Comparison of ENCODE assay signal across 23 mouse cellular contexts in genomic region chr3:55276446-55276845, GRCm38 (mm10). TPM values are rescaled to one million over a fixed set of nuclear protein-coding genes. Genes with fewer than 3 reads are reported as not detected.
A peak's percentile ranks its signal among the peaks of the same experiment; 100 is the strongest.
DNase-seq lines count a peak whose midpoint lies in the region; ATAC-seq and TF ChIP-seq lines count a peak whose summit lies in the region.
"Had no signal": no experiment of that assay in that cellular context is flagged by ENCODE, and none has a peak within 500 bp of the region (broad histone marks: within the 10 kb centered on the region; RNA-seq: fewer than 3 reads in every experiment).

No protein-coding gene starts in this region.

- no peak overlapping the region for H3K27ac ChIP-seq in heart, embryonic 10.5 days
- H3K27ac ChIP-seq in layer of hippocampus, adult 2 months, result peak overlapping the region; percentile 10; the same call in 1 of the 2 replicates
- H3K27ac ChIP-seq in midbrain, embryonic 16.5 days (ENCODE audit: low read length), result no peak overlapping the region
- H3K27ac ChIP-seq: embryonic facial prominence, embryonic 13.5 days; forebrain, embryonic 13.5 days; heart, embryonic 15.5 days; hindbrain, embryonic 15.5 days had no signal

- no peak overlapping the region for H3K4me2 ChIP-seq in midbrain, embryonic 16.5 days (ENCODE audit: low read length)
- H3K4me2 ChIP-seq: embryonic facial prominence, embryonic 13.5 days; forebrain, embryonic 13.5 days; heart, embryonic 11.5 days; heart, embryonic 15.5 days; hindbrain, embryonic 15.5 days had no signal

- H3K9me3 ChIP-seq in heart, embryonic 10.5 days, result no peaks in the 10 kb centered on the region
- no peaks in the 10 kb centered on the region for H3K9me3 ChIP-seq in midbrain, embryonic 16.5 days (replicated peaks; ENCODE audit: control insufficient read depth, low read length, poor library complexity, severe bottlenecking)
- H3K9me3 ChIP-seq: embryonic facial prominence, embryonic 13.5 days; forebrain, embryonic 13.5 days; heart, embryonic 15.5 days; hindbrain, embryonic 15.5 days had no signal

- H3K4me3 ChIP-seq in heart, embryonic 10.5 days, result no peak overlapping the region
- no peak overlapping the region for H3K4me3 ChIP-seq in layer of hippocampus, adult 2 months
- H3K4me3 ChIP-seq in midbrain, embryonic 16.5 days (ENCODE audit: low read depth, low read length), result no peak overlapping the region
- H3K4me3 ChIP-seq: embryonic facial prominence, embryonic 13.5 days; forebrain, embryonic 13.5 days; heart, embryonic 15.5 days; hindbrain, embryonic 15.5 days had no signal

- peaks cover 3% of the 10 kb centered on the region; the same call in 1 of the 2 replicates for H3K4me1 ChIP-seq in heart, embryonic 10.5 days
- peaks cover 16% of the 10 kb centered on the region for H3K4me1 ChIP-seq in midbrain, embryonic 16.5 days (ENCODE audit: control insufficient read depth, insufficient read depth, low read length)

- WGBS in heart, embryonic 10.5 days, result 89% methylated on average over 3 of the region's 3 CpGs
- 93% methylated on average over 3 of the region's 3 CpGs for WGBS in midbrain, embryonic 16.5 days

- DNase-seq in heart, embryonic 10.5 days (ENCODE audit: low spot score), result peak; percentile 20
- DNase-seq in heart, postnatal 4 days, result no peak
- no peak for DNase-seq in layer of hippocampus, adult 2 months (ENCODE audit: low spot score in 2 of 2)
- DNase-seq in layer of hippocampus, adult 18-20 months (ENCODE audit: low spot score in 2 of 2), result no peak
- DNase-seq in ES-CJ7 (ENCODE audit: low read depth, low spot score) (peak; percentile 11), ZHBTc4 (ENCODE audit: low read depth, low spot score) (peak; percentile 36)
- DNase-seq in embryo, embryonic 11 days, result no peak
- DNase-seq: adrenal gland, adult 8-10 months; adrenal gland, postnatal 36 days; cerebellum, adult 11-12 months; cerebellum, adult 9-10 months; cerebellum, postnatal 25 days; gastrocnemius, postnatal 36 days; heart, postnatal 14 days; kidney, adult 2 months had no signal

- peak; percentile 59 for TF ChIP-seq CTCF in layer of hippocampus, adult 2 months (conservative IDR thresholded peaks at IDR 0.05)

- H3K27me3 ChIP-seq in heart, embryonic 10.5 days (ENCODE audit: insufficient read depth, poor library complexity, severe bottlenecking), result no peaks in the 10 kb centered on the region
- H3K27me3 ChIP-seq in midbrain, embryonic 16.5 days (ENCODE audit: control insufficient read depth, insufficient read depth, low read depth, low read length), result no peaks in the 10 kb centered on the region
- H3K27me3 ChIP-seq: CH12.LX; embryonic facial prominence, embryonic 13.5 days; forebrain, embryonic 13.5 days; heart, embryonic 15.5 days; hindbrain, embryonic 15.5 days had no signal

- ATAC-seq in midbrain, embryonic 16.5 days, result no peak
- ATAC-seq: forebrain, embryonic 13.5 days had no signal

- H3K36me3 ChIP-seq in heart, embryonic 10.5 days, result no peaks in the 10 kb centered on the region
- no peaks in the 10 kb centered on the region for H3K36me3 ChIP-seq in midbrain, embryonic 16.5 days (ENCODE audit: control insufficient read depth, insufficient read depth, low read length)
- H3K36me3 ChIP-seq: embryonic facial prominence, embryonic 13.5 days; G1E; heart, embryonic 15.5 days; hindbrain, embryonic 15.5 days had no signal

- no peak overlapping the region for H3K9ac ChIP-seq in midbrain, embryonic 16.5 days (ENCODE audit: low read depth, low read length)
- H3K9ac ChIP-seq: embryonic facial prominence, embryonic 13.5 days; forebrain, embryonic 13.5 days; heart, embryonic 15.5 days; hindbrain, embryonic 15.5 days had no signal

RNA-seq across cellular contexts. Expression of gene Dclk1, which starts 34.3 kb away (rescaled TPM):
- polyA plus RNA-seq in heart, embryonic 10.5 days (2016; fragmentation: Nextera tagmentation; extraction: Ambion mirVana), result 4.8 and 7.9 TPM in 2 replicates
- 10 to 100 TPM; 13.8 to 14.0 TPM for total RNA-seq in heart, postnatal 4 days (2021)
- total RNA-seq in layer of hippocampus, adult 2 months (2021), result 100 to 1,000 TPM; 569 to 585 TPM
- total RNA-seq in layer of hippocampus, adult 18-20 months (2021), result 100 to 1,000 TPM; 528 to 532 TPM
- polyA plus RNA-seq in midbrain, embryonic 16.5 days (2015; fragmentation: Nextera tagmentation; extraction: Ambion mirVana), result 293 and 328 TPM in 2 replicates
- total RNA-seq: CH12.LX had no signal
- polyA plus RNA-seq: G1E had no signal

Comparison
In these comparisons a context has a peak if more than half of its experiments do, and no peak if none do; other contexts are left out.
1. DNase-seq: peak in heart, embryonic 10.5 days (single experiment), ES-CJ7 (single experiment) and ZHBTc4 (single experiment); none in heart, postnatal 4 days (single experiment), layer of hippocampus, adult 2 months (0 of 2), layer of hippocampus, adult 18-20 months (0 of 2) and embryo, embryonic 11 days (single experiment).
2. RNA of gene Dclk1, which starts 34.3 kb away (total RNA-seq): 569 to 585 TPM in layer of hippocampus, adult 2 months and 528 to 532 TPM in layer of hippocampus, adult 18-20 months; 13.8 to 14.0 TPM in heart, postnatal 4 days; every median in the first group is over 10 times any median in the second.